Mouse (Mus musculus) embryonic facial prominence, embryonic 11.5 days (tissue): ENCODE measurements around the gene Gpx3. TPM values are rescaled to one million over a fixed set of nuclear protein-coding genes. Genes with fewer than 3 reads are reported as not detected.

Experiments used
- ATAC-seq: fragments of 200-750 bp; cut with Nextera tagmentation; replicated peaks from 2 replicates; pipeline ENCODE4 v1.8.0; 2017; ENCODE audit warnings: low read depth; ENCODE audit not compliant: insufficient number of reproducible peaks, low FRiP score, low TSS enrichment
- DNase-seq: peaks from one replicate; pipeline ENCODE4 v3.0.0-alpha.2; 2015; ENCODE audit warnings: low spot score
- H3K27ac ChIP-seq: fragments of 300-500 bp; sonication (generic); replicated peaks from 2 replicates; pipeline ENCODE4 v1.5.1; 2014; ENCODE audit warnings: mild to moderate bottlenecking, low read depth, low read length, control low read depth
- H3K27me3 ChIP-seq: fragments of 300-500 bp; sonication (generic); 2 replicates; pipeline ENCODE4 v1.6.1; 2014; ENCODE audit warnings: mild to moderate bottlenecking, low read length, moderate library complexity, mixed read lengths; ENCODE audit not compliant: control insufficient read depth, insufficient read depth
- H3K36me3 ChIP-seq: fragments of 300-500 bp; sonication (generic); replicated peaks from 2 replicates; pipeline ENCODE4 v1.6.1; 2014; ENCODE audit warnings: low read depth, mild to moderate bottlenecking, low read length, moderate library complexity, mixed read lengths; ENCODE audit not compliant: control insufficient read depth, insufficient read depth
- H3K4me1 ChIP-seq: fragments of 300-500 bp; sonication (generic); 2 replicates; pipeline ENCODE4 v1.6.1; 2014; ENCODE audit warnings: low read length, mixed read lengths; ENCODE audit not compliant: control insufficient read depth, insufficient read depth
- H3K4me2 ChIP-seq: fragments of 300-500 bp; sonication (generic); 2 replicates; pipeline ENCODE4 v1.6.1; 2014; ENCODE audit warnings: low read depth, mild to moderate bottlenecking, control low read depth, low read length, moderate library complexity
- H3K4me3 ChIP-seq: fragments of 300-500 bp; sonication (generic); 2 replicates; pipeline ENCODE4 v1.5.1; 2014; ENCODE audit warnings: low read depth, low read length, control low read depth
- H3K9ac ChIP-seq: fragments of 300-500 bp; sonication (generic); replicated peaks from 2 replicates; pipeline ENCODE4 v1.6.1; 2014; ENCODE audit warnings: mild to moderate bottlenecking, control low read depth, low read length
- H3K9me3 ChIP-seq: fragments of 300-500 bp; sonication (generic); replicated peaks from 2 replicates; pipeline ENCODE4 v1.6.1; 2016; ENCODE audit warnings: mild to moderate bottlenecking, low read length, inconsistent platforms, mixed read lengths; ENCODE audit not compliant: control insufficient read depth
- WGBS: fragments of 180-500 bp; shearing (Covaris S2); extraction: QIAGEN DNeasy Blood & Tissue Kit; methylation state at CpG from one replicate; pipeline ENCODE4 v1.1.7; 2014; 5-methylcytosine and 5-hydroxymethylcytosine counted together
- polyA plus RNA-seq: library from polyadenylated mRNA; unstranded; fragments of >200 nt; fragmentation: Nextera tagmentation; extraction: Ambion mirVana; gene quantifications from 2 replicates; pipeline ENCODE4 v1.2.1, GENCODE M21; 2014

Gene Gpx3
- polyA plus RNA-seq, 1 experiment from 2014 or later: 70.6 TPM

GRCm38 (mm10) chr11:54876031-54876430, 26.2 kb upstream of the Gpx3 start:
- ATAC-seq: no peak

GRCm38 (mm10) chr11:54878893-54879292, 23.4 kb upstream of the Gpx3 start:
- DNase-seq (no peak), ATAC-seq (no peak)
- H3K27ac ChIP-seq: no peak overlapping the region
- H3K36me3 ChIP-seq: no peaks in the 10 kb centered on the region; the same call in 1 of the 2 replicates
- no peaks in the 10 kb centered on the region for H3K4me1 ChIP-seq
- 82% methylated on average over 6 of the region's 6 CpGs for WGBS
- no peaks in the 10 kb centered on the region for H3K27me3 ChIP-seq
- H3K9me3 ChIP-seq: no peaks in the 10 kb centered on the region
- H3K4me3 ChIP-seq: no peak overlapping the region
- H3K9ac ChIP-seq: no peak overlapping the region
- H3K4me2 ChIP-seq: no peak overlapping the region

More at GRCm38 (mm10) chr11:54876031-54876430, 26.2 kb upstream of the Gpx3 start:
- Histone ChIP-seq H3K4me2 (no peak overlapping the region), H3K27ac (no peak overlapping the region), H3K9me3 (no peaks in the 10 kb centered on the region), H3K9ac (no peak overlapping the region), H3K27me3 (no peaks in the 10 kb centered on the region), H3K4me3 (no peak overlapping the region), H3K4me1 (no peaks in the 10 kb centered on the region), H3K36me3 (peaks cover 4% of the 10 kb centered on the region; the same call in 1 of the 2 replicates)
- 86% methylated on average over 5 of the region's 5 CpGs for WGBS
- DNase-seq: no peak

- Histone ChIP-seq H3K27ac (no peak overlapping the region), H3K4me3 (no peak overlapping the region), H3K4me1 (no peaks in the 10 kb centered on the region), H3K36me3 (no peaks in the 10 kb centered on the region), H3K9me3 (no peaks in the 10 kb centered on the region), H3K9ac (no peak overlapping the region), H3K4me2 (no peak overlapping the region), H3K27me3 (no peaks in the 10 kb centered on the region)
- 32% methylated on average over 4 of the region's 4 CpGs for WGBS
- ATAC-seq (no peak), DNase-seq (peak; percentile 84)
These were observed 22.8 kb upstream of the Gpx3 start for GRCm38 (mm10) chr11:54879434-54879833.

GRCm38 (mm10) chr11:54879922-54880321, 22.3 kb upstream of the Gpx3 start:
- no peak for ATAC-seq
- WGBS: 80% methylated on average over 10 of the region's 10 CpGs
- no peak for DNase-seq

GRCm38 (mm10) chr11:54881051-54881474, 21.2 kb upstream of the Gpx3 start:
- Histone ChIP-seq H3K9ac (no peak overlapping the region), H3K27ac (no peak overlapping the region), H3K4me3 (no peak overlapping the region), H3K4me2 (no peak overlapping the region), H3K27me3 (no peaks in the 10 kb centered on the region), H3K9me3 (no peaks in the 10 kb centered on the region), H3K4me1 (no peaks in the 10 kb centered on the region; the same call in 1 of the 2 replicates), H3K36me3 (no peaks in the 10 kb centered on the region)
- no peak for ATAC-seq
- 11% methylated on average over 2 of the region's 2 CpGs for WGBS
- DNase-seq: no peak

More at GRCm38 (mm10) chr11:54879922-54880321, 22.3 kb upstream of the Gpx3 start:
- no peaks in the 10 kb centered on the region; the same call in 1 of the 2 replicates for H3K4me1 ChIP-seq
- no peaks in the 10 kb centered on the region for H3K36me3 ChIP-seq
- H3K4me2 ChIP-seq: no peak overlapping the region
- no peak overlapping the region for H3K4me3 ChIP-seq
- H3K9ac ChIP-seq: no peak overlapping the region
- H3K27me3 ChIP-seq: no peaks in the 10 kb centered on the region
- no peak overlapping the region for H3K27ac ChIP-seq
- no peaks in the 10 kb centered on the region for H3K9me3 ChIP-seq

- DNase-seq (no peak), ATAC-seq (no peak)
- no peaks in the 10 kb centered on the region for H3K27me3 ChIP-seq
- H3K9ac ChIP-seq: no peak overlapping the region
- no peaks in the 10 kb centered on the region for H3K9me3 ChIP-seq
- no peaks in the 10 kb centered on the region; the same call in 1 of the 2 replicates for H3K4me1 ChIP-seq
- WGBS: 30% methylated on average over 8 of the region's 8 CpGs
- H3K4me2 ChIP-seq: no peak overlapping the region
- H3K36me3 ChIP-seq: no peaks in the 10 kb centered on the region
- no peak overlapping the region for H3K27ac ChIP-seq
- H3K4me3 ChIP-seq: no peak overlapping the region
These were observed 19.6 kb upstream of the Gpx3 start for GRCm38 (mm10) chr11:54882671-54883070.

- Histone ChIP-seq H3K4me3 (no peak overlapping the region), H3K9me3 (no peaks in the 10 kb centered on the region), H3K27ac (no peak overlapping the region), H3K9ac (no peak overlapping the region), H3K4me1 (no peaks in the 10 kb centered on the region; the same call in 1 of the 2 replicates), H3K36me3 (no peaks in the 10 kb centered on the region), H3K4me2 (no peak overlapping the region), H3K27me3 (no peaks in the 10 kb centered on the region)
- DNase-seq (no peak), ATAC-seq (no peak)
- WGBS: 75% methylated on average over 5 of the region's 5 CpGs
These were observed 17.9 kb upstream of the Gpx3 start for GRCm38 (mm10) chr11:54884197-54884828.

- Histone ChIP-seq H3K36me3 (no peaks in the 10 kb centered on the region), H3K4me2 (no peak overlapping the region), H3K4me1 (no peaks in the 10 kb centered on the region; the same call in 1 of the 2 replicates), H3K9ac (no peak overlapping the region), H3K4me3 (no peak overlapping the region), H3K9me3 (no peaks in the 10 kb centered on the region), H3K27me3 (no peaks in the 10 kb centered on the region), H3K27ac (no peak overlapping the region)
- DNase-seq (no peak), ATAC-seq (no peak)
- WGBS: 21% methylated on average over 5 of the region's 5 CpGs
These were observed 17.3 kb upstream of the Gpx3 start for GRCm38 (mm10) chr11:54884937-54885336.
